Mouse (Mus musculus) CH12.LX (cell line): ENCODE data around the gene Rtn4rl2.

Experiments used
- CTCF ChIP-seq, 2 experiments: IDR thresholded peaks in 1 of 2; conservative IDR thresholded peaks in 1 of 2; 2 replicates each; pipeline ENCODE4 v1.5.1; 2011 to 2012; ENCODE audit warnings: low read depth in 2 of 2, low read length in 2 of 2, improper control_type of control experiment in 1 of 2, inconsistent platforms in 1 of 2, mild to moderate bottlenecking in 1 of 2, moderate library complexity in 1 of 2
- E2F4 ChIP-seq: IDR thresholded peaks from 2 replicates; pipeline ENCODE4 v1.6.1; 2011; ENCODE audit warnings: low read depth, low read length, improper control_type of control experiment; ENCODE audit not compliant: insufficient replicate concordance
- ELF1 ChIP-seq: IDR thresholded peaks from 2 replicates; pipeline ENCODE4 v1.6.1; 2014; ENCODE audit warnings: low read depth, mild to moderate bottlenecking, inconsistent platforms, low read length, improper control_type of control experiment
- EP300 ChIP-seq: IDR thresholded peaks from 2 replicates; pipeline ENCODE4 v1.6.1; 2011; ENCODE audit warnings: low read length, improper control_type of control experiment
- IRF4 ChIP-seq: IDR thresholded peaks from 2 replicates; pipeline ENCODE4 v1.6.1; 2014; ENCODE audit warnings: low read depth, mild to moderate bottlenecking, inconsistent platforms, low read length, improper control_type of control experiment
- KAT2A ChIP-seq: IDR thresholded peaks from 2 replicates; pipeline ENCODE4 v1.6.1; 2012; ENCODE audit warnings: low read length, improper control_type of control experiment, inconsistent platforms; ENCODE audit not compliant: insufficient replicate concordance
- MAFK ChIP-seq: IDR thresholded peaks from 2 replicates; pipeline ENCODE4 v1.6.1; 2011; ENCODE audit warnings: low read length, improper control_type of control experiment; ENCODE audit not compliant: insufficient replicate concordance
- MAX ChIP-seq: IDR thresholded peaks from 2 replicates; pipeline ENCODE4 v1.6.1; 2011; ENCODE audit warnings: low read length, improper control_type of control experiment
- POLR2A ChIP-seq: IDR thresholded peaks from 2 replicates; pipeline ENCODE4 v1.6.1; 2011; ENCODE audit warnings: low read depth, mild to moderate bottlenecking, improper control_type of control experiment, low read length
- SMC3 ChIP-seq: IDR thresholded peaks from 2 replicates; pipeline ENCODE4 v1.6.1; 2011; ENCODE audit warnings: low read depth, low read length, improper control_type of control experiment
- TBP ChIP-seq: conservative IDR thresholded peaks from 2 replicates; pipeline ENCODE4 v1.6.1; 2011; ENCODE audit warnings: low read depth, low read length, improper control_type of control experiment
- USF1 ChIP-seq: IDR thresholded peaks from 2 replicates; pipeline ENCODE4 v1.6.1; 2014; ENCODE audit warnings: low read depth, mild to moderate bottlenecking, inconsistent platforms, low read length, improper control_type of control experiment
- USF2 ChIP-seq: conservative IDR thresholded peaks from 2 replicates; pipeline ENCODE4 v1.6.1; 2011; ENCODE audit warnings: low read depth, low read length, improper control_type of control experiment
- ZMIZ1 ChIP-seq: IDR thresholded peaks from 2 replicates; pipeline ENCODE4 v1.6.1; 2012; ENCODE audit warnings: low read depth, mild to moderate bottlenecking, inconsistent platforms, low read length, improper control_type of control experiment

- TF ChIP-seq TBP (no peak), USF2 (no peak), KAT2A (no peak), CTCF (conservative IDR thresholded peaks at IDR 0.05 in 1 of 2, IDR thresholded peaks at IDR 0.05 in 1 of 2; ENCODE audit: low read depth in 2 of 2, low read length in 2 of 2) (no peak), ZMIZ1 (no peak), EP300 (no peak), IRF4 (no peak), E2F4 (no peak), USF1 (no peak), MAFK (no peak), POLR2A (no peak), ELF1 (no peak), SMC3 (no peak), MAX (no peak)
These were observed 41.3 kb downstream of the Rtn4rl2 start for GRCm38 (mm10) chr2:84845226-84845625.
